Mouse (Mus musculus): ENCODE measurements around the gene Ttc25.

The Ttc25 gene

GRCm38 (mm10) chr11:100544832-100545745, at the start of gene Ttc25:
TSS of gene Ttc25 (plus strand) at chr11:100545607.
- peak; percentile 95 for DNase-seq (ENCODE audit: low read depth, low spot score)

- DNase-seq (ENCODE audit: low read depth, low spot score), result no peak
Measured at GRCm38 (mm10) chr11:100500241-100500640, 45.2 kb upstream of the Ttc25 start.

GRCm38 (mm10) chr11:100500651-100501050, 44.8 kb upstream of the Ttc25 start:
- no peak for DNase-seq (ENCODE audit: low read depth, low spot score)

GRCm38 (mm10) chr11:100501321-100501720, 44.1 kb upstream of the Ttc25 start:
- DNase-seq (ENCODE audit: low read depth, low spot score), result no peak

- no peak for DNase-seq (ENCODE audit: low read depth, low spot score)
Measured at GRCm38 (mm10) chr11:100504990-100505660, 40.3 kb upstream of the Ttc25 start.

- DNase-seq (ENCODE audit: low read depth, low spot score), result no peak
Measured at GRCm38 (mm10) chr11:100505997-100506396, 39.4 kb upstream of the Ttc25 start.

GRCm38 (mm10) chr11:100510556-100510955, 34.9 kb upstream of the Ttc25 start:
- DNase-seq (ENCODE audit: low read depth, low spot score), result peak; percentile 22

GRCm38 (mm10) chr11:100512384-100512783, 33.0 kb upstream of the Ttc25 start:
- DNase-seq (ENCODE audit: low read depth, low spot score), result no peak

- DNase-seq (ENCODE audit: low read depth, low spot score), result no peak
Measured at GRCm38 (mm10) chr11:100513716-100514115, 31.7 kb upstream of the Ttc25 start.

GRCm38 (mm10) chr11:100515061-100515460, 30.3 kb upstream of the Ttc25 start:
- DNase-seq (ENCODE audit: low read depth, low spot score), result no peak

- DNase-seq (ENCODE audit: low read depth, low spot score), result no peak
Measured at GRCm38 (mm10) chr11:100515789-100516188, 29.6 kb upstream of the Ttc25 start.

GRCm38 (mm10) chr11:100516291-100516690, 29.1 kb upstream of the Ttc25 start:
- DNase-seq (ENCODE audit: low read depth, low spot score), result no peak

- no peak for DNase-seq (ENCODE audit: low read depth, low spot score)
Measured at GRCm38 (mm10) chr11:100518188-100518591, 27.2 kb upstream of the Ttc25 start.

- no peak for DNase-seq (ENCODE audit: low read depth, low spot score)
Measured at GRCm38 (mm10) chr11:100519188-100519587, 26.2 kb upstream of the Ttc25 start.

- no peak for DNase-seq (ENCODE audit: low read depth, low spot score)
Measured at GRCm38 (mm10) chr11:100520838-100521237, 24.6 kb upstream of the Ttc25 start.

- DNase-seq (ENCODE audit: low read depth, low spot score), result no peak
Measured at GRCm38 (mm10) chr11:100524358-100524757, 21.0 kb upstream of the Ttc25 start.

- DNase-seq (ENCODE audit: low read depth, low spot score), result no peak
Measured at GRCm38 (mm10) chr11:100524987-100525630, 20.3 kb upstream of the Ttc25 start.

- no peak for DNase-seq (ENCODE audit: low read depth, low spot score)
Measured at GRCm38 (mm10) chr11:100526052-100526816, 19.2 kb upstream of the Ttc25 start.

GRCm38 (mm10) chr11:100527066-100527457, 18.3 kb upstream of the Ttc25 start:
- peak; percentile 70 for DNase-seq (ENCODE audit: low read depth, low spot score)

- peak; percentile 100 for DNase-seq (ENCODE audit: low read depth, low spot score)
Measured at GRCm38 (mm10) chr11:100527458-100528374, 17.7 kb upstream of the Ttc25 start, which contains the start of gene Acly. TSS of gene Acly (minus strand) at chr11:100528000.

Data from A20 (cell line).